Mouse (Mus musculus): ENCODE data around the gene Map2k5. TPM values are rescaled to one million over a fixed set of nuclear protein-coding genes. Genes with fewer than 3 reads are reported as not detected.
A peak's percentile ranks its signal among the peaks of the same experiment; 100 is the strongest.

The Map2k5 gene
- polyA plus RNA-seq, 1 experiment from 2014 or later = 40.9 TPM

GRCm38 (mm10) chr9:63149372-63149766 is 228.3 kb downstream of the Map2k5 start:
- no peaks in the 10 kb centered on the region for H3K36me3 ChIP-seq
- no peak overlapping the region for H3K27ac ChIP-seq
- peak overlapping the region; percentile 43 for H3K4me3 ChIP-seq (replicated peaks)
- peaks cover 99% of the 10 kb centered on the region for H3K27me3 ChIP-seq
- whole genome bisulfite sequencing = under 1% methylated on average over 20 of the region's 20 CpGs
- ATAC-seq = 0 out of 2 replicates have a peak, but pooled peaks have one; percentile 25
- peak overlapping the region; percentile 58 for H3K9ac ChIP-seq (replicated peaks)
- peak overlapping the region; percentile 72 for H3K4me2 ChIP-seq (replicated peaks)
- H3K4me1 ChIP-seq (replicated peaks) = peaks cover 64% of the 10 kb centered on the region
- no peaks in the 10 kb centered on the region for H3K9me3 ChIP-seq

GRCm38 (mm10) chr9:63148410-63149371 is 229.0 kb downstream of the Map2k5 start, which contains the start of gene Skor1:
Skor1 (minus strand) TSS chr9:63148961.
- Histone ChIP-seq H3K9ac (replicated peaks) (peak within 1 kb of the TSS; percentile 58), H3K27ac (no peak within 1 kb of the TSS)
- ATAC-seq = 0 out of 2 replicates have a peak, but pooled peaks have one; percentile 16

GRCm38 (mm10) chr9:63147786-63148409 is 229.8 kb downstream of the Map2k5 start:
- Histone ChIP-seq H3K9ac (replicated peaks) (peak overlapping the region; percentile 58; the same call in 1 of the 2 replicates), H3K4me1 (replicated peaks) (peaks cover 77% of the 10 kb centered on the region), H3K27me3 (peaks cover 100% of the 10 kb centered on the region), H3K36me3 (no peaks in the 10 kb centered on the region), H3K9me3 (no peaks in the 10 kb centered on the region), H3K4me2 (replicated peaks) (peak overlapping the region; percentile 72; the same call in 1 of the 2 replicates), H3K27ac (no peak overlapping the region), H3K4me3 (replicated peaks) (peak overlapping the region; percentile 43)
- no peak for ATAC-seq
- under 1% methylated on average over 14 of the region's 14 CpGs for WGBS

More at GRCm38 (mm10) chr9:63148410-63149371, 229.0 kb downstream of the Map2k5 start, which contains the start of gene Skor1:
- peaks cover 71% of the 10 kb centered on the region for H3K4me1 ChIP-seq (replicated peaks)
- H3K4me2 ChIP-seq (replicated peaks) = peak within 1 kb of the TSS; percentile 72
- H3K36me3 ChIP-seq = no peaks in the 10 kb centered on the region
- under 1% methylated on average over 57 of the region's 108 CpGs for WGBS
- H3K9me3 ChIP-seq = no peaks in the 10 kb centered on the region
- H3K27me3 ChIP-seq = peaks cover 100% of the 10 kb centered on the region
- H3K4me3 ChIP-seq (replicated peaks) = peak within 1 kb of the TSS; percentile 43

- H3K27me3 ChIP-seq = peaks cover 100% of the 10 kb centered on the region
- ATAC-seq = no peak
- 1% methylated on average over 9 of the region's 9 CpGs for WGBS
- H3K4me2 ChIP-seq (replicated peaks) = peak overlapping the region; percentile 17
- no peak overlapping the region; the same call in 1 of the 2 replicates for H3K27ac ChIP-seq
- no peaks in the 10 kb centered on the region for H3K36me3 ChIP-seq
- no peak overlapping the region for H3K9ac ChIP-seq (replicated peaks)
- H3K9me3 ChIP-seq = no peaks in the 10 kb centered on the region
- H3K4me3 ChIP-seq (replicated peaks) = peak overlapping the region; percentile 43
- peaks cover 82% of the 10 kb centered on the region for H3K4me1 ChIP-seq (replicated peaks)
Observed at GRCm38 (mm10) chr9:63147296-63147695, 230.4 kb downstream of the Map2k5 start.

GRCm38 (mm10) chr9:63146856-63147274 is 230.8 kb downstream of the Map2k5 start:
- Histone ChIP-seq H3K27me3 (peaks cover 100% of the 10 kb centered on the region), H3K36me3 (no peaks in the 10 kb centered on the region), H3K27ac (no peak overlapping the region), H3K4me1 (replicated peaks) (peaks cover 85% of the 10 kb centered on the region), H3K9me3 (no peaks in the 10 kb centered on the region), H3K9ac (replicated peaks) (no peak overlapping the region), H3K4me2 (replicated peaks) (peak overlapping the region; percentile 41), H3K4me3 (replicated peaks) (peak overlapping the region; percentile 43)
- under 1% methylated on average over 20 of the region's 20 CpGs for WGBS
- ATAC-seq = no peak

- Histone ChIP-seq H3K27me3 (peaks cover 100% of the 10 kb centered on the region), H3K27ac (no peak overlapping the region), H3K4me3 (replicated peaks) (peak overlapping the region; percentile 43), H3K4me2 (replicated peaks) (peak overlapping the region; percentile 41), H3K4me1 (replicated peaks) (peaks cover 81% of the 10 kb centered on the region), H3K36me3 (no peaks in the 10 kb centered on the region), H3K9ac (replicated peaks) (no peak overlapping the region; the same call in 1 of the 2 replicates), H3K9me3 (no peaks in the 10 kb centered on the region)
- under 1% methylated on average over 46 of the region's 46 CpGs for WGBS
- ATAC-seq = no peak
Observed at GRCm38 (mm10) chr9:63146126-63146855, 231.4 kb downstream of the Map2k5 start.

- peaks cover 100% of the 10 kb centered on the region for H3K27me3 ChIP-seq
- H3K9me3 ChIP-seq = no peaks in the 10 kb centered on the region
- H3K4me2 ChIP-seq (replicated peaks) = peak overlapping the region; percentile 41
- no peak overlapping the region for H3K9ac ChIP-seq (replicated peaks)
- ATAC-seq = no peak
- H3K4me3 ChIP-seq (replicated peaks) = peak overlapping the region; percentile 43
- H3K36me3 ChIP-seq = no peaks in the 10 kb centered on the region
- peaks cover 74% of the 10 kb centered on the region for H3K4me1 ChIP-seq (replicated peaks)
- WGBS = 2% methylated on average over 67 of the region's 73 CpGs
- H3K27ac ChIP-seq = no peak overlapping the region
Observed at GRCm38 (mm10) chr9:63145249-63146125, 232.2 kb downstream of the Map2k5 start.

GRCm38 (mm10) chr9:63144502-63145248 is 233.0 kb downstream of the Map2k5 start:
- H3K36me3 ChIP-seq = no peaks in the 10 kb centered on the region
- peaks cover 100% of the 10 kb centered on the region for H3K27me3 ChIP-seq
- H3K9ac ChIP-seq (replicated peaks) = no peak overlapping the region
- peak overlapping the region; percentile 43 for H3K4me3 ChIP-seq (replicated peaks)
- no peaks in the 10 kb centered on the region for H3K9me3 ChIP-seq
- under 1% methylated on average over 78 of the region's 80 CpGs for WGBS
- no peak for ATAC-seq
- peaks cover 71% of the 10 kb centered on the region for H3K4me1 ChIP-seq (replicated peaks)
- H3K4me2 ChIP-seq (replicated peaks) = peak overlapping the region; percentile 41
- H3K27ac ChIP-seq = no peak overlapping the region

GRCm38 (mm10) chr9:63143641-63144501 is 233.8 kb downstream of the Map2k5 start:
- H3K36me3 ChIP-seq = no peaks in the 10 kb centered on the region
- no peak overlapping the region for H3K9ac ChIP-seq (replicated peaks)
- peaks cover 100% of the 10 kb centered on the region for H3K27me3 ChIP-seq
- H3K27ac ChIP-seq = 0 out of 2 replicates have a peak overlapping the region, but pooled peaks have one; percentile 19
- no peak for ATAC-seq
- under 1% methylated on average over 47 of the region's 47 CpGs for WGBS
- no peaks in the 10 kb centered on the region for H3K9me3 ChIP-seq
- peak overlapping the region; percentile 43 for H3K4me3 ChIP-seq (replicated peaks)
- H3K4me1 ChIP-seq (replicated peaks) = peaks cover 66% of the 10 kb centered on the region
- peak overlapping the region; percentile 41 for H3K4me2 ChIP-seq (replicated peaks)

All from midbrain, embryonic 13.5 days (tissue).